In genomic region chr10:43166146-43166545, GRCm38 (mm10) we compare ENCODE assay signal across 16 mouse cellular contexts. TPM values are rescaled to one million over a fixed set of nuclear protein-coding genes. Genes with fewer than 3 reads are reported as not detected.
DNase-seq lines count a peak whose midpoint lies in the region.
"Had no signal": no experiment of that assay in that cellular context is flagged by ENCODE, and none has a peak within 500 bp of the region (broad histone marks: within the 10 kb centered on the region; RNA-seq: fewer than 3 reads in every experiment).

No protein-coding gene starts in this region.

- intact Hi-C loops in heart, postnatal 14 days (cut with DNase I), result no loop called here

- peak; percentile 55 for DNase-seq in heart, adult 11 months
- DNase-seq in heart, postnatal 14 days, result no peak
- DNase-seq in ovary, postnatal 36 days (ENCODE audit: low spot score), result peak; percentile 20
- DNase-seq in ovary, postnatal 10 days (ENCODE audit: low spot score), result no peak
- DNase-seq: adrenal gland, adult 2 months; adrenal gland, postnatal 10 days; adrenal gland, postnatal 25 days; cerebellum, adult 11 months; cerebellum, adult 8-10 months; cerebellum, adult 9-11 months; cerebellum, postnatal 14 days; cerebellum, postnatal 36 days; embryo, embryonic 11 days had no signal

RNA-seq across cellular contexts. Expression of gene Sobp, which starts 8.2 kb away (rescaled TPM):
- total RNA-seq in heart, postnatal 14 days (2021), result 10 to 100 TPM; 14.4 to 14.6 TPM
- total RNA-seq: common myeloid progenitor, adult 5-6 weeks; MEL had no signal

RNA-seq across cellular contexts. Expression of gene 9030612E09Rik, which starts 8.4 kb away (rescaled TPM):
- 1 to 10 TPM; 2.5 to 2.8 TPM for total RNA-seq in heart, postnatal 14 days (2021)
- total RNA-seq: common myeloid progenitor, adult 5-6 weeks; ES-E14; MEL had no signal

RNA-seq across cellular contexts. Expression of gene Pdss2, which starts 55.1 kb away (rescaled TPM):
- total RNA-seq in heart, postnatal 14 days (2021), result 10 to 100 TPM; 23.7 to 27.3 TPM

Comparison
In these comparisons a context has a peak if more than half of its experiments do, and no peak if none do; other contexts are left out.
1. DNase-seq: peak in heart, adult 11 months (single experiment) and ovary, postnatal 36 days (single experiment); none in heart, postnatal 14 days (0 of 2) and ovary, postnatal 10 days (single experiment).